Mouse (Mus musculus) heart, postnatal 0 days (tissue): ENCODE results near the gene Ssc4d. TPM values are rescaled to one million over a fixed set of nuclear protein-coding genes. Genes with fewer than 3 reads are reported as not detected.

Experiments
- ATAC-seq: fragments of 200-750 bp; cut with Nextera tagmentation; 2 replicates; pipeline ENCODE4 v1.8.0; 2017; ENCODE audit warnings: low read depth, moderate number of reproducible peaks, moderate library complexity; ENCODE audit not compliant: insufficient read depth
- DNase-seq: peaks from one replicate; pipeline ENCODE4 v3.0.0-alpha.2; 2016; ENCODE audit warnings: low spot score
- H3K27ac ChIP-seq: fragments of 300-500 bp; sonication (generic); 2 replicates; pipeline ENCODE4 v1.5.1; 2014; ENCODE audit warnings: low read depth, mild to moderate bottlenecking
- H3K27me3 ChIP-seq: fragments of 300-500 bp; sonication (generic); 2 replicates; pipeline ENCODE4 v1.6.1; 2014; ENCODE audit warnings: low read length, mixed read lengths; ENCODE audit not compliant: control insufficient read depth, insufficient read depth
- H3K36me3 ChIP-seq: fragments of 300-500 bp; sonication (generic); replicated peaks from 2 replicates; pipeline ENCODE4 v1.6.1; 2014; ENCODE audit warnings: low read length, mixed read lengths; ENCODE audit not compliant: control insufficient read depth, insufficient read depth
- H3K4me1 ChIP-seq: fragments of 300-500 bp; sonication (generic); 2 replicates; pipeline ENCODE4 v1.6.1; 2014; ENCODE audit warnings: antibody characterized with exemption; ENCODE audit not compliant: control insufficient read depth, insufficient read depth
- H3K4me2 ChIP-seq: fragments of 300-500 bp; sonication (generic); 2 replicates; pipeline ENCODE4 v1.6.1; 2014; ENCODE audit warnings: low read depth, mild to moderate bottlenecking, low read length, moderate library complexity
- H3K4me3 ChIP-seq: fragments of 300-500 bp; sonication (generic); 2 replicates; pipeline ENCODE4 v1.5.1; 2014; ENCODE audit warnings: low read depth, low read length
- H3K9ac ChIP-seq: fragments of 300-500 bp; sonication (generic); replicated peaks from 2 replicates; pipeline ENCODE4 v1.6.1; 2014; ENCODE audit warnings: low read depth, low read length, mixed read lengths
- H3K9me3 ChIP-seq: fragments of 300-500 bp; sonication (generic); replicated peaks from 2 replicates; pipeline ENCODE4 v1.6.1; 2016; ENCODE audit warnings: low read length; ENCODE audit not compliant: control insufficient read depth
- CTCF ChIP-seq: IDR thresholded peaks from 2 replicates; pipeline ENCODE4 v1.5.1; 2016; ENCODE audit warnings: antibody characterized with exemption, control low read depth, low read depth
- EP300 ChIP-seq: IDR thresholded peaks from 2 replicates; pipeline ENCODE4 v1.6.1; 2016; ENCODE audit warnings: antibody characterized with exemption, low read depth
- WGBS: fragments of 180-500 bp; shearing (Covaris S2); extraction: QIAGEN DNeasy Blood & Tissue Kit; methylation state at CpG from one replicate; pipeline ENCODE4 v1.1.7; 2014; 5-methylcytosine and 5-hydroxymethylcytosine counted together
- polyA plus RNA-seq: library from polyadenylated mRNA; unstranded; fragments of >200 nt; fragmentation: Nextera tagmentation; extraction: Ambion mirVana; gene quantifications from 2 replicates; pipeline ENCODE4 v1.2.1, GENCODE M21; 2015
- total RNA-seq: library from RNA; depleted of rRNA; stranded (reverse); fragments of >200 nt; gene quantifications from 2 replicates; pipeline ENCODE4 v1.2.3, GENCODE M21; 2014; ENCODE audit warnings: low replicate concordance

Ssc4d gene
- total and polyA plus RNA-seq, 2 experiments from 2014 or later = 0.55 to 3.6 TPM

DNA sequence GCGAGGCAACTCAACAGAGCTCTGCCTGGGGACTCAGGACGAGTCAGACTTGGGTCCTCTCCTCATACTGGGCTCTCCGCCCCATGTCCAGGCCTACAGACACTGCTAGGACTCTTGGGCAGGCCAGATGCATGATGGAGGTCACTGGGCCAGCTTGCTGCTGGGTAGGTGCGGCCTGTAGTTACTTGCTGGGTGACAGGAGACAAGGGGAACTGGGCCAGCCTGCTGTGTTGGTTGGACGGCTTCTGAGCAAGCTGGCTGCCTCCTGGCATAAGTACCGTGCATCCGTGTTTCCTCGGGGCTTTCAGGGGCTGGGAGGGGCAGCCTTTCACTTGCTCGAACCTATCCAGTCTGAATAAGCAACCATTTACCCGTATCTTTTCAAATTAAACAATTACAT, 41.3 kb upstream of the Ssc4d start:
- Histone ChIP-seq H3K27me3 (no peaks in the 10 kb centered on the region), H3K9ac (no peak overlapping the region), H3K4me3 (0 out of 2 replicates have a peak overlapping the region, but pooled peaks have one; percentile 3), H3K9me3 (no peaks in the 10 kb centered on the region), H3K4me2 (peak overlapping the region; percentile 19), H3K36me3 (peaks cover 18% of the 10 kb centered on the region), H3K4me1 (peaks cover 29% of the 10 kb centered on the region), H3K27ac (peak overlapping the region; percentile 77)
- no peak for TF ChIP-seq EP300
- no peak for TF ChIP-seq CTCF
- no peak; the same call in 1 of the 2 replicates for ATAC-seq
- 53% methylated on average over 10 of the region's 10 CpGs for WGBS
- no peak for DNase-seq

DNA sequence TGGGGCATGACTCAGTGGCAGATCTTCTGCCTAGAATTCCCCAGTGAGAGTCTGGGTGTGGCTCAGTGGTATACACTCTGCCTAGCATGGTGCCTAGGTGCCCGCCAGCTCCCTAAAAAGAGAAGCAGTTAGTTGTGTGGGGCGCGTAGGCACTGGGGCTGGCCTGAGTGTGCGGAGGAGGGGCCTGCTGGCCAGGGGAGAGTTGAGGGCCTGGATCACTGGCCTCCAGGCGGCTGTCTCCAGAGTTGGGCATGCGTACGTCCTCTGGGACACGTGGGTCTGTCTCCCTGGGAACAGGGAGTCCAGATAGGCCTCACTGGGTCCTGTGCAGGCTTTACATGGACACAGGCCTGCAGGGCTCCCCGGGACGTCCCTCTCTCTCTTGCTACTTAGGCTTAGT, 40.5 kb upstream of the Ssc4d start:
- peak; percentile 72 for DNase-seq
- Histone ChIP-seq H3K27me3 (no peaks in the 10 kb centered on the region), H3K4me1 (peaks cover 26% of the 10 kb centered on the region), H3K9ac (no peak overlapping the region; the same call in 1 of the 2 replicates), H3K27ac (peak overlapping the region; percentile 77), H3K9me3 (no peaks in the 10 kb centered on the region), H3K4me3 (no peak overlapping the region), H3K36me3 (peaks cover 20% of the 10 kb centered on the region), H3K4me2 (peak overlapping the region; percentile 19)
- ATAC-seq = peak; percentile 93
- TF ChIP-seq EP300 = no peak
- no peak for TF ChIP-seq CTCF
- WGBS = 43% methylated on average over 10 of the region's 10 CpGs

DNA sequence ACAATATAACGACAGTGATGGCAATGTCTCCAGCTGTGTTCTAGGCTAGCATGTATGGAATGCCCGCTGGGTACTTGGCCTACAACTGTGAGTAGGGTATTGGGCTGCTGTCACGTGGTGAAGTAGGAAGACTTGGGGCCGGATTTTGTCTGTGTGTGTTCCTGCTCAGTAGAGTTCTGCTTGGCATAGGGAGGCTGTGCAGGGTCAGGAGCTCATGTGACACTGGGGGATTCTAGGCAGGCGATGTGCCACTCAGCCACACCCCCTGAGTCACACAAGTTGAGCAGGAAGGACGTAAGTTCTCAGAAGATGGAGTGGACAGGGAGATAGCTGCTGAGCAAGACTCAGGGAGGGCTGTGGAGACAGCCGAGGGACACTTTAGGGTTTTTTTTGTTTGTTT, 33.4 kb upstream of the Ssc4d start:
- no peak overlapping the region for H3K4me2 ChIP-seq
- DNase-seq = no peak
- H3K4me1 ChIP-seq = no peaks in the 10 kb centered on the region
- no peak for ATAC-seq
- H3K36me3 ChIP-seq = peaks cover 16% of the 10 kb centered on the region
- no peak overlapping the region for H3K9ac ChIP-seq
- no peaks in the 10 kb centered on the region for H3K27me3 ChIP-seq
- WGBS = 64% methylated on average over 7 of the region's 7 CpGs
- no peak overlapping the region for H3K4me3 ChIP-seq
- no peak overlapping the region for H3K27ac ChIP-seq
- H3K9me3 ChIP-seq = no peaks in the 10 kb centered on the region
- TF ChIP-seq EP300 = no peak
- no peak for TF ChIP-seq CTCF

DNA sequence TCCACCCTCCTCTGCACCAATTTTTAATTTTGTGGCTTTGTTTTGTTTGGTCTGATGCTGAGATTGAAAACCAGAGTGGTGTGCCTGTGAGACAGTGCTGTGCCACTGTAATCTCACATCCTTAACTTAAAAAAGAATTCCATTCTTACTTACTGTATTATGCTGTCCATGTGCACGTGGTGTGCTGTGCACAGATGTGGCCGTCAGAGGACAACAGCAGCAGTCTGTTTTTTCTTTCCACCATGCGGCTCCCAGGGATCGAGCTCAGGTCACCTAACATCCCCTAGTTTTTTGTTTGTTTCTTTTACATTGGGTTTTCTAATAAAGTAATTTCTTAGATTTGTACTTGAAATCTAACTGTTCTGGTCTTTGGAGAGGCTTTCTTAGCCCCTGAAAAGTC, 30.2 kb upstream of the Ssc4d start:
- Histone ChIP-seq H3K4me3 (no peak overlapping the region), H3K4me1 (no peaks in the 10 kb centered on the region), H3K27ac (no peak overlapping the region), H3K27me3 (no peaks in the 10 kb centered on the region), H3K36me3 (no peaks in the 10 kb centered on the region), H3K4me2 (no peak overlapping the region), H3K9ac (no peak overlapping the region), H3K9me3 (no peaks in the 10 kb centered on the region)
- TF ChIP-seq CTCF (no peak), EP300 (no peak)
- DNase-seq (no peak), ATAC-seq (no peak)
- WGBS = 67% methylated on average over 4 of the region's 4 CpGs

DNA sequence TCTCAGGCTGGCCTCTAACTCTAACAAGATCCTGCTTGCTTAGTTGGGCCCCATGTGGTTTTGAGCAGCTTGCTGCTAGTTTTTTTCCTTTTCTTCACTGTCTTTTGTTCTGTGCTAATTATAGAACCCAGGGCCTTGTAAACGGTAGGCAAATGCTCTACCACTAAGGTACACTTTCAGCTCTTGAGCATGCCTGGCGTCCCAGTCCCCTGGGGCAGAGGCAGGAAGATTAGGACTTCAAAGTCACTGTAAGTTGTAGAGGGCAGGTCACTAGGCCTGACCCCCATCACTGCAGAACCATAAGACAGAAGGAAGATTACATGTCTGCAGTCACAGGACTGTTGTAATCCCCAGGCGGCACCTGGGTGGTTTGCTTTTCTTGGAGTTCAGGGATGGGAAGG, 28.4 kb upstream of the Ssc4d start:
- H3K4me3 ChIP-seq = no peak overlapping the region
- H3K4me1 ChIP-seq = no peaks in the 10 kb centered on the region
- WGBS = 22% methylated on average over 3 of the region's 3 CpGs
- H3K27me3 ChIP-seq = no peaks in the 10 kb centered on the region
- TF ChIP-seq EP300 (no peak), CTCF (no peak)
- peaks cover 15% of the 10 kb centered on the region; the same call in 1 of the 2 replicates for H3K36me3 ChIP-seq
- no peak for DNase-seq
- ATAC-seq = no peak
- H3K27ac ChIP-seq = peak overlapping the region; percentile 62
- peak overlapping the region; percentile 27; the same call in 1 of the 2 replicates for H3K9ac ChIP-seq
- no peaks in the 10 kb centered on the region for H3K9me3 ChIP-seq
- H3K4me2 ChIP-seq = no peak overlapping the region

DNA sequence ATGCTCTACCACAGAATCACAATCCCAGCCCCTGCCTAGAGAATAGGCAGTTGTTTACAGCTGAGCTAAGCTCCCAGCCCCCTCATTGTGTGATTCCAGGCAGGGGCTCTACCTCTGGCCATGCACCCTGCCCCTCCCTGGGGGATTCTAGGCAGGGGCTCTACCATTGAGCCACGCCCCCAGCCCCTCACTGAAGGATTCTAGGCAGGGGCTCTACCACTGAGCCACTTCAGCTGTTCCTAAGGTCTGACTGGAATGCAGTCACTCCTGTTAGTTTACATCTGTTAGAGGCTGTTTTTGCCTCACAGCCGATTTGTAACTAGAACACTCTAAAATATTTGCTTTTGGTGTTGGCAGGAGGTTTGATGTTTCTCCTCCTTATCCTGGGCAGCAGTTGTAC, 28.0 kb upstream of the Ssc4d start:
- Histone ChIP-seq H3K9ac (no peak overlapping the region), H3K36me3 (peaks cover 19% of the 10 kb centered on the region), H3K4me3 (no peak overlapping the region), H3K27ac (peak overlapping the region; percentile 62; the same call in 1 of the 2 replicates), H3K4me1 (no peaks in the 10 kb centered on the region), H3K27me3 (no peaks in the 10 kb centered on the region), H3K4me2 (no peak overlapping the region), H3K9me3 (no peaks in the 10 kb centered on the region)
- 63% methylated on average over 2 of the region's 2 CpGs for WGBS
- TF ChIP-seq EP300 (no peak), CTCF (no peak)
- ATAC-seq (no peak), DNase-seq (no peak)
